Mouse (Mus musculus) cortical plate, adult 2 months (tissue): Measurements from ENCODE around the gene Tmem186. TPM values are rescaled to one million over a fixed set of nuclear protein-coding genes. Genes with fewer than 3 reads are reported as not detected.
A peak's percentile ranks its signal among the peaks of the same experiment; 100 is the strongest.

ENCODE experiments used
- H3K27ac ChIP-seq: fragments of 200-500 bp; 2 replicates; pipeline ENCODE4 v1.5.1; 2012; ENCODE audit warnings: low read length, control low read depth, inconsistent platforms; ENCODE audit not compliant: insufficient read depth
- H3K4me1 ChIP-seq: fragments of 200-500 bp; 2 replicates; pipeline ENCODE4 v1.6.1; 2011; ENCODE audit warnings: low read length; ENCODE audit not compliant: control insufficient read depth, insufficient read depth
- H3K4me3 ChIP-seq: fragments of 200-500 bp; 2 replicates; pipeline ENCODE4 v1.5.1; 2011; ENCODE audit warnings: mild to moderate bottlenecking, low read length, control low read depth; ENCODE audit not compliant: insufficient read depth
- CTCF ChIP-seq: fragments of 200-500 bp; IDR thresholded peaks from 2 replicates; pipeline ENCODE4 v1.5.1; 2011; ENCODE audit warnings: mild to moderate bottlenecking, control low read depth, low read length; ENCODE audit not compliant: insufficient read depth; ENCODE audit errors: extremely low read depth
- POLR2A ChIP-seq: fragments of 200-500 bp; IDR thresholded peaks from 2 replicates; pipeline ENCODE4 v1.6.1; 2011; ENCODE audit warnings: mild to moderate bottlenecking, low read length, control low read depth; ENCODE audit not compliant: insufficient read depth; ENCODE audit errors: extremely low read depth
- polyA plus RNA-seq: library from polyadenylated mRNA; depleted of rRNA; stranded (reverse); fragments of >200 nt; gene quantifications from 2 replicates; pipeline ENCODE4 v1.2.3, GENCODE M21; 2012

The Tmem186 gene
- polyA plus RNA-seq, 1 experiment, result 16.1 TPM

- TF ChIP-seq POLR2A (no peak), CTCF (no peak)
- Histone ChIP-seq H3K27ac (peak overlapping the region; percentile 58; the same call in 1 of the 2 replicates), H3K4me3 (no peak overlapping the region), H3K4me1 (no peaks in the 10 kb centered on the region)
These were observed 17.6 kb upstream of the Tmem186 start for GRCm38 (mm10) chr16:8655108-8655507.

- Histone ChIP-seq H3K4me1 (no peaks in the 10 kb centered on the region), H3K4me3 (no peak overlapping the region), H3K27ac (no peak overlapping the region)
- no peak for TF ChIP-seq CTCF
- no peak for TF ChIP-seq POLR2A
These were observed 12.5 kb upstream of the Tmem186 start for GRCm38 (mm10) chr16:8650007-8650406.

- peak overlapping the region; percentile 44; the same call in 1 of the 2 replicates for H3K27ac ChIP-seq
- no peaks in the 10 kb centered on the region for H3K4me1 ChIP-seq
- no peak overlapping the region for H3K4me3 ChIP-seq
- TF ChIP-seq POLR2A, result no peak
- no peak for TF ChIP-seq CTCF
These were observed 8.0 kb upstream of the Tmem186 start for GRCm38 (mm10) chr16:8645546-8645945.

- H3K27ac ChIP-seq, result no peak overlapping the region
- H3K4me1 ChIP-seq, result no peaks in the 10 kb centered on the region
- H3K4me3 ChIP-seq, result no peak overlapping the region
- TF ChIP-seq POLR2A, result no peak
- TF ChIP-seq CTCF, result peak; percentile 89
These were observed 6.3 kb upstream of the Tmem186 start for GRCm38 (mm10) chr16:8643855-8644254.

GRCm38 (mm10) chr16:8639466-8640191 is 2.1 kb upstream of the Tmem186 start:
- Histone ChIP-seq H3K4me1 (peaks cover 3% of the 10 kb centered on the region), H3K27ac (no peak overlapping the region), H3K4me3 (no peak overlapping the region)
- no peak for TF ChIP-seq CTCF
- TF ChIP-seq POLR2A, result no peak

- Histone ChIP-seq H3K4me3 (peak overlapping the region; percentile 88), H3K27ac (no peak overlapping the region), H3K4me1 (peaks cover 3% of the 10 kb centered on the region)
- TF ChIP-seq POLR2A, result no peak
- no peak for TF ChIP-seq CTCF
These were observed 619 bp upstream of the Tmem186 start for GRCm38 (mm10) chr16:8638131-8638530.

GRCm38 (mm10) chr16:8636867-8637216 is 670 bp downstream of the Tmem186 start:
- Histone ChIP-seq H3K4me3 (peak overlapping the region; percentile 88), H3K27ac (peak overlapping the region; percentile 63; the same call in 1 of the 2 replicates), H3K4me1 (peaks cover 3% of the 10 kb centered on the region)
- no peak for TF ChIP-seq POLR2A
- no peak for TF ChIP-seq CTCF

GRCm38 (mm10) chr16:8631428-8631827 is 6.1 kb downstream of the Tmem186 start:
- H3K4me1 ChIP-seq, result no peaks in the 10 kb centered on the region
- TF ChIP-seq POLR2A (no peak), CTCF (no peak)
- no peak overlapping the region for H3K4me3 ChIP-seq
- H3K27ac ChIP-seq, result no peak overlapping the region

GRCm38 (mm10) chr16:8630419-8630818 is 7.1 kb downstream of the Tmem186 start:
- Histone ChIP-seq H3K27ac (no peak overlapping the region), H3K4me1 (no peaks in the 10 kb centered on the region), H3K4me3 (no peak overlapping the region)
- TF ChIP-seq CTCF (no peak), POLR2A (no peak)
